Mouse (Mus musculus): ENCODE results near the gene Cytl1. TPM values are rescaled to one million over a fixed set of nuclear protein-coding genes. Genes with fewer than 3 reads are reported as not detected.

The Cytl1 gene
- 2.5 and 3.3 TPM in 2 replicates for polyA plus RNA-seq (2014; fragmentation: Nextera tagmentation; extraction: Ambion mirVana)

- H3K27ac ChIP-seq (replicated peaks; ENCODE audit: low read depth, low read length), result no peak within 1 kb of the TSS
- no peak for DNase-seq (ENCODE audit: low spot score)
These were observed at the start of gene Cytl1 for GRCm38 (mm10) chr5:37735224-37735623. TSS of gene Cytl1 (plus strand) at chr5:37735519.

GRCm38 (mm10) chr5:37692759-37693158 is 42.6 kb upstream of the Cytl1 start:
- H3K4me2 ChIP-seq (ENCODE audit: low read depth, severe bottlenecking), result no peak overlapping the region
- no peaks in the 10 kb centered on the region for H3K36me3 ChIP-seq (ENCODE audit: control insufficient read depth, insufficient read depth, low read length)
- H3K4me3 ChIP-seq (ENCODE audit: low read depth, low read length), result no peak overlapping the region
- DNase-seq (ENCODE audit: low spot score) (no peak), ATAC-seq (ENCODE audit: insufficient number of reproducible peaks, low FRiP score, low TSS enrichment, low read depth) (no peak)
- no peak overlapping the region for H3K9ac ChIP-seq (ENCODE audit: low read length)
- 85% methylated on average over 3 of the region's 3 CpGs for WGBS
- no peaks in the 10 kb centered on the region for H3K9me3 ChIP-seq (ENCODE audit: control insufficient read depth, low read length)
- H3K27me3 ChIP-seq (ENCODE audit: control insufficient read depth, insufficient read depth, low read length), result no peaks in the 10 kb centered on the region
- no peaks in the 10 kb centered on the region for H3K4me1 ChIP-seq (ENCODE audit: control insufficient read depth, insufficient read depth, low read length)
- H3K27ac ChIP-seq (replicated peaks; ENCODE audit: low read depth, low read length), result no peak overlapping the region

More at GRCm38 (mm10) chr5:37735224-37735623, at the start of gene Cytl1:
- Histone ChIP-seq H3K27me3 (ENCODE audit: control insufficient read depth, insufficient read depth, low read length) (0 out of 2 replicates have a peak, but pooled peaks cover 4% of the 10 kb centered on the region), H3K4me3 (ENCODE audit: low read depth, low read length) (no peak within 1 kb of the TSS), H3K9me3 (ENCODE audit: control insufficient read depth, low read length) (no peaks in the 10 kb centered on the region; the same call in 1 of the 2 replicates), H3K9ac (ENCODE audit: low read length) (no peak within 1 kb of the TSS), H3K4me2 (ENCODE audit: low read depth, severe bottlenecking) (no peak within 1 kb of the TSS), H3K4me1 (ENCODE audit: control insufficient read depth, insufficient read depth, low read length) (no peaks in the 10 kb centered on the region; the same call in 1 of the 2 replicates), H3K36me3 (ENCODE audit: control insufficient read depth, insufficient read depth, low read length) (no peaks in the 10 kb centered on the region)
- 37% methylated on average over 5 of the region's 5 CpGs for WGBS
- no peak for ATAC-seq (ENCODE audit: insufficient number of reproducible peaks, low FRiP score, low TSS enrichment, low read depth)

- Histone ChIP-seq H3K27ac (replicated peaks; ENCODE audit: low read depth, low read length) (no peak overlapping the region), H3K4me2 (ENCODE audit: low read depth, severe bottlenecking) (no peak overlapping the region), H3K4me3 (ENCODE audit: low read depth, low read length) (no peak overlapping the region), H3K9ac (ENCODE audit: low read length) (no peak overlapping the region), H3K36me3 (ENCODE audit: control insufficient read depth, insufficient read depth, low read length) (no peaks in the 10 kb centered on the region), H3K27me3 (ENCODE audit: control insufficient read depth, insufficient read depth, low read length) (no peaks in the 10 kb centered on the region), H3K4me1 (ENCODE audit: control insufficient read depth, insufficient read depth, low read length) (no peaks in the 10 kb centered on the region), H3K9me3 (ENCODE audit: control insufficient read depth, low read length) (no peaks in the 10 kb centered on the region)
- no peak for DNase-seq (ENCODE audit: low spot score)
- WGBS, result 56% methylated on average over 4 of the region's 4 CpGs
- no peak for ATAC-seq (ENCODE audit: insufficient number of reproducible peaks, low FRiP score, low TSS enrichment, low read depth)
These were observed 39.5 kb upstream of the Cytl1 start for GRCm38 (mm10) chr5:37695773-37696172.

GRCm38 (mm10) chr5:37697286-37697685 is 38.0 kb upstream of the Cytl1 start:
- no peaks in the 10 kb centered on the region for H3K36me3 ChIP-seq (ENCODE audit: control insufficient read depth, insufficient read depth, low read length)
- H3K4me3 ChIP-seq (ENCODE audit: low read depth, low read length), result no peak overlapping the region
- no peak overlapping the region for H3K27ac ChIP-seq (replicated peaks; ENCODE audit: low read depth, low read length)
- no peak for ATAC-seq (ENCODE audit: insufficient number of reproducible peaks, low FRiP score, low TSS enrichment, low read depth)
- no peaks in the 10 kb centered on the region for H3K9me3 ChIP-seq (ENCODE audit: control insufficient read depth, low read length)
- H3K9ac ChIP-seq (ENCODE audit: low read length), result no peak overlapping the region
- H3K4me2 ChIP-seq (ENCODE audit: low read depth, severe bottlenecking), result no peak overlapping the region
- H3K4me1 ChIP-seq (ENCODE audit: control insufficient read depth, insufficient read depth, low read length), result no peaks in the 10 kb centered on the region
- H3K27me3 ChIP-seq (ENCODE audit: control insufficient read depth, insufficient read depth, low read length), result no peaks in the 10 kb centered on the region
- no peak for DNase-seq (ENCODE audit: low spot score)
- 87% methylated on average over 7 of the region's 7 CpGs for WGBS

GRCm38 (mm10) chr5:37699757-37700156 is 35.6 kb upstream of the Cytl1 start:
- DNase-seq (ENCODE audit: low spot score) (no peak), ATAC-seq (ENCODE audit: insufficient number of reproducible peaks, low FRiP score, low TSS enrichment, low read depth) (no peak)
- WGBS, result 89% methylated on average over 12 of the region's 12 CpGs
- H3K27ac ChIP-seq (replicated peaks; ENCODE audit: low read depth, low read length), result no peak overlapping the region
- H3K4me1 ChIP-seq (ENCODE audit: control insufficient read depth, insufficient read depth, low read length), result no peaks in the 10 kb centered on the region
- no peaks in the 10 kb centered on the region for H3K9me3 ChIP-seq (ENCODE audit: control insufficient read depth, low read length)
- H3K4me2 ChIP-seq (ENCODE audit: low read depth, severe bottlenecking), result no peak overlapping the region
- no peak overlapping the region for H3K4me3 ChIP-seq (ENCODE audit: low read depth, low read length)
- no peaks in the 10 kb centered on the region for H3K36me3 ChIP-seq (ENCODE audit: control insufficient read depth, insufficient read depth, low read length)
- no peak overlapping the region for H3K9ac ChIP-seq (ENCODE audit: low read length)
- no peaks in the 10 kb centered on the region for H3K27me3 ChIP-seq (ENCODE audit: control insufficient read depth, insufficient read depth, low read length)

GRCm38 (mm10) chr5:37704962-37705361 is 30.4 kb upstream of the Cytl1 start:
- Histone ChIP-seq H3K4me1 (ENCODE audit: control insufficient read depth, insufficient read depth, low read length) (no peaks in the 10 kb centered on the region), H3K4me2 (ENCODE audit: low read depth, severe bottlenecking) (no peak overlapping the region), H3K4me3 (ENCODE audit: low read depth, low read length) (no peak overlapping the region), H3K27ac (replicated peaks; ENCODE audit: low read depth, low read length) (no peak overlapping the region), H3K36me3 (ENCODE audit: control insufficient read depth, insufficient read depth, low read length) (no peaks in the 10 kb centered on the region), H3K27me3 (ENCODE audit: control insufficient read depth, insufficient read depth, low read length) (no peaks in the 10 kb centered on the region), H3K9ac (ENCODE audit: low read length) (no peak overlapping the region), H3K9me3 (ENCODE audit: control insufficient read depth, low read length) (no peaks in the 10 kb centered on the region)
- ATAC-seq (ENCODE audit: insufficient number of reproducible peaks, low FRiP score, low TSS enrichment, low read depth), result no peak
- 70% methylated on average over 2 of the region's 2 CpGs for WGBS
- DNase-seq (ENCODE audit: low spot score), result no peak

- H3K4me3 ChIP-seq (ENCODE audit: low read depth, low read length), result no peak overlapping the region
- no peak overlapping the region for H3K9ac ChIP-seq (ENCODE audit: low read length)
- no peaks in the 10 kb centered on the region for H3K27me3 ChIP-seq (ENCODE audit: control insufficient read depth, insufficient read depth, low read length)
- 68% methylated on average over 3 of the region's 3 CpGs for WGBS
- DNase-seq (ENCODE audit: low spot score), result no peak
- H3K9me3 ChIP-seq (ENCODE audit: control insufficient read depth, low read length), result no peaks in the 10 kb centered on the region
- H3K27ac ChIP-seq (replicated peaks; ENCODE audit: low read depth, low read length), result no peak overlapping the region
- ATAC-seq (ENCODE audit: insufficient number of reproducible peaks, low FRiP score, low TSS enrichment, low read depth), result no peak
- no peaks in the 10 kb centered on the region for H3K36me3 ChIP-seq (ENCODE audit: control insufficient read depth, insufficient read depth, low read length)
- no peaks in the 10 kb centered on the region for H3K4me1 ChIP-seq (ENCODE audit: control insufficient read depth, insufficient read depth, low read length)
- H3K4me2 ChIP-seq (ENCODE audit: low read depth, severe bottlenecking), result no peak overlapping the region
These were observed 27.2 kb upstream of the Cytl1 start for GRCm38 (mm10) chr5:37708124-37708523.

- H3K27me3 ChIP-seq (ENCODE audit: control insufficient read depth, insufficient read depth, low read length), result no peaks in the 10 kb centered on the region
- DNase-seq (ENCODE audit: low spot score) (no peak), ATAC-seq (ENCODE audit: insufficient number of reproducible peaks, low FRiP score, low TSS enrichment, low read depth) (no peak)
- no peak overlapping the region for H3K27ac ChIP-seq (replicated peaks; ENCODE audit: low read depth, low read length)
- no peaks in the 10 kb centered on the region for H3K36me3 ChIP-seq (ENCODE audit: control insufficient read depth, insufficient read depth, low read length)
- 91% methylated on average over 5 of the region's 5 CpGs for WGBS
- no peak overlapping the region for H3K9ac ChIP-seq (ENCODE audit: low read length)
- H3K4me3 ChIP-seq (ENCODE audit: low read depth, low read length), result no peak overlapping the region
- no peaks in the 10 kb centered on the region for H3K4me1 ChIP-seq (ENCODE audit: control insufficient read depth, insufficient read depth, low read length)
- H3K9me3 ChIP-seq (ENCODE audit: control insufficient read depth, low read length), result no peaks in the 10 kb centered on the region
- H3K4me2 ChIP-seq (ENCODE audit: low read depth, severe bottlenecking), result no peak overlapping the region
These were observed 25.9 kb upstream of the Cytl1 start for GRCm38 (mm10) chr5:37709257-37709904.
